Mouse (Mus musculus) gastrocnemius, adult 2 months (tissue): Measurements from ENCODE around the gene Etv6. TPM values are rescaled to one million over a fixed set of nuclear protein-coding genes. Genes with fewer than 3 reads are reported as not detected.

Source experiments
- DNase-seq: peaks from one replicate; pipeline ENCODE4 v3.0.0; 2022
- H3K27ac ChIP-seq: fragments of 200-600 bp; 2 replicates; pipeline ENCODE4 v1.8.1; 2022; ENCODE audit warnings: mild to moderate bottlenecking
- H3K4me3 ChIP-seq: fragments of 200-600 bp; 2 replicates; pipeline ENCODE4 v1.8.1; 2022; ENCODE audit warnings: mild to moderate bottlenecking, moderate library complexity
- CTCF ChIP-seq: fragments of 200-600 bp; IDR thresholded peaks from 2 replicates; pipeline ENCODE4 v1.8.1; 2022; ENCODE audit warnings: antibody characterized with exemption, mild to moderate bottlenecking, moderate library complexity
- intact Hi-C: fragments of 180-260 bp; cut with DNase I; formaldehyde crosslinking; loops from one replicate; pipeline ENCODE4 v1.15.1; 2025
- total RNA-seq, 2 experiments: library from RNA; stranded (reverse); gene quantifications; 2 replicates each; pipeline ENCODE4 v1.2.3; 2021

Etv6 gene
- total RNA-seq, 2 experiments from 2014 or later, result 6.7 to 10.8 TPM

GRCm38 (mm10) chr6:134142700-134143099 lies 107.2 kb downstream of the Etv6 start:
- Histone ChIP-seq H3K4me3 (no peak overlapping the region), H3K27ac (peak overlapping the region; percentile 0; the same call in 1 of the 2 replicates)
- intact Hi-C loops, result no loop called here
- TF ChIP-seq CTCF, result no peak
- DNase-seq, result no peak

- no peak overlapping the region for H3K4me3 ChIP-seq
- no peak for TF ChIP-seq CTCF
- intact Hi-C loops, result no loop called here
- peak overlapping the region; percentile 73 for H3K27ac ChIP-seq
- DNase-seq, result no peak
Observed at GRCm38 (mm10) chr6:134143649-134144097, 108.2 kb downstream of the Etv6 start.

GRCm38 (mm10) chr6:134144231-134145130 lies 109.0 kb downstream of the Etv6 start:
- intact Hi-C loops, result no loop called here
- TF ChIP-seq CTCF, result no peak
- Histone ChIP-seq H3K27ac (peak overlapping the region; percentile 73), H3K4me3 (no peak overlapping the region)
- no peak for DNase-seq

GRCm38 (mm10) chr6:134147596-134148442 lies 112.3 kb downstream of the Etv6 start:
- Histone ChIP-seq H3K4me3 (no peak overlapping the region), H3K27ac (no peak overlapping the region)
- intact Hi-C loops, result no loop called here
- DNase-seq, result no peak
- TF ChIP-seq CTCF, result no peak

- no peak for DNase-seq
- no peak for TF ChIP-seq CTCF
- Histone ChIP-seq H3K27ac (no peak overlapping the region; the same call in 1 of the 2 replicates), H3K4me3 (no peak overlapping the region)
- intact Hi-C loops, result no loop called here
Observed at GRCm38 (mm10) chr6:134148443-134148942, 113.0 kb downstream of the Etv6 start.

DNA sequence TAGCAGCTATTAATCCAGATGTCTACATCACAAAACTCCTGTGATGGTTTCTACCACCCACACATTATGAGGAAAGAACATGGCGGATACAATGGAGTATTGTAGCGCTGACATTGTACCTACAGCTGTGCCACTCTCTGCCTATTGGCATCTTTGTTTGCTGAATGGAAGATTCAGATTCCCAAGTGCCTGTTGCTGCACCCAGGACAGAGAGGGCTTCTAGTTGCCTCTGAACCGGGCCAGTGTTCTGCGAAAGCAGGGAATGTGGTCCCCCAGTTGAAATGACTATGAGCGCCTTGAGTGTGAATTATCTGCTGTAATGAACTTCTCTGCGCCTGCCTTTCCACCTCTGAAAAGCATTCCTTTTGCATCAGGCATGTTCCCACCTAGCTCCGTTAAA lies 114.1 kb downstream of the Etv6 start:
- TF ChIP-seq CTCF, result no peak
- Histone ChIP-seq H3K4me3 (no peak overlapping the region), H3K27ac (no peak overlapping the region)
- no peak for DNase-seq
- intact Hi-C loops, result loop anchor here (5.0 to 10.0 kb wide), 2 partner anchors 112 to 185 kb away; partner anchors contain the start of gene Etv6

GRCm38 (mm10) chr6:134151022-134151680 lies 115.7 kb downstream of the Etv6 start:
- DNase-seq, result peak; percentile 54

DNA sequence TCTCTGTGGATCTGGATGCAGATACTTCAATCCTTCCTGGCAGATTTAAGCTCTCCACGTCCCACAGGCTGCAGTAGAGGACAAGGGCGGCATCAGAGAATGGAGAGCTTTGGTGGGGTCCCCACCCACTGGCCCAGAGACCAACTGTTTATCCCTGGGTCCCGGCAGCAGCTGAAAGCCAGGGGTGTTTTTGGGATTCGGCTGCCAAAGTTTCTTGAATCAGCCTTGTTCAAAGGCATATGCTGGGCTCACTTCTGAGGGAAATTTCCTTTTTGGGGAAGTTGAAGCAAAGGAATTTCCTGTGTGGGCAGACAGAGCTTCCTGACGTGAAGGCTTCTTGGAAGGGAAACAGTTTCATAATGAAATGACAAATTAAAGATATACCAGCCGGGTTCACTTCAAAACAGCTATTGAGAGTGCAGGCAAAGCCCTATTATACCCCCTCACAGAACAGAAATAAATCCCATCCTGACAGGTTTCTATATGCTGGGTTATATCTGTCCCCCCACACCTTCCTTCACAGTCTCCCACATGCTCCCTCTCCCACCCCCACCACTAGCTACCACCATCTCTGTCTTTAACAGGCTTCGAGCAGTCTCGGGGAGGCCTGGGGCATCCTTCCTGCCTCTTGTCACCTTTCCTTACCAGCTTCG lies 116.5 kb downstream of the Etv6 start:
- intact Hi-C loops, result loop anchor here (5.0 to 10.0 kb wide), 2 partner anchors 115 to 187 kb away; partner anchors contain the start of gene Etv6
- peak; percentile 51 for DNase-seq
- peak overlapping the region; percentile 55 for H3K4me3 ChIP-seq
- TF ChIP-seq CTCF, result 0 out of 2 replicates have a peak, but pooled peaks have one; percentile 9
- peak overlapping the region; percentile 76 for H3K27ac ChIP-seq

More at GRCm38 (mm10) chr6:134151022-134151680, 115.7 kb downstream of the Etv6 start:
- TF ChIP-seq CTCF, result no peak; the same call in 1 of the 2 replicates
- H3K4me3 ChIP-seq, result peak overlapping the region; percentile 55
- peak overlapping the region; percentile 76 for H3K27ac ChIP-seq
- intact Hi-C loops, result loop anchor here (5.0 to 10.0 kb wide), 2 partner anchors 114 to 186 kb away; partner anchors contain the start of gene Etv6

DNA sequence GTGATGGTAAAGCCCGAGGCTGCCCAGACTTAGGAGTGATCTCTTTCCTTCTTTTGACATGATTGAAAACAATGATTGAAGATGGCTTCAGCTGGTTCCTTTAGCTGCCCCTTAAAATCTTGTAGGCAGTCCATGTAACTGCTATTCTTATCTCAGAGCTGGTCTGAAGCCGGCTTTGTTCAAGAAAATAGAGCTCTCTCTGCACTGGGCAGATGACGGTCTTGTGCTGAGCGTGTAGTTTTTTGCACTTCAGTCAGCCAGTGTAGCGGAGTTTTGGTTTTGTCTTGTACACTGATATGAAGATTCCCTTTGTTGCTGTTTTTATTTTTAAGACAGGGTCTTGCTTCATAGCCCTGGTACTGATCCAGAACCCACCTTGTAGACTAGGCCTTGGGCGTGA lies 117.0 kb downstream of the Etv6 start:
- H3K27ac ChIP-seq, result peak overlapping the region; percentile 76
- intact Hi-C loops, result loop anchor here (5.0 to 10.0 kb wide), 2 partner anchors 115 to 188 kb away; partner anchors contain the start of gene Etv6
- no peak for TF ChIP-seq CTCF
- DNase-seq, result no peak
- H3K4me3 ChIP-seq, result no peak overlapping the region

DNA sequence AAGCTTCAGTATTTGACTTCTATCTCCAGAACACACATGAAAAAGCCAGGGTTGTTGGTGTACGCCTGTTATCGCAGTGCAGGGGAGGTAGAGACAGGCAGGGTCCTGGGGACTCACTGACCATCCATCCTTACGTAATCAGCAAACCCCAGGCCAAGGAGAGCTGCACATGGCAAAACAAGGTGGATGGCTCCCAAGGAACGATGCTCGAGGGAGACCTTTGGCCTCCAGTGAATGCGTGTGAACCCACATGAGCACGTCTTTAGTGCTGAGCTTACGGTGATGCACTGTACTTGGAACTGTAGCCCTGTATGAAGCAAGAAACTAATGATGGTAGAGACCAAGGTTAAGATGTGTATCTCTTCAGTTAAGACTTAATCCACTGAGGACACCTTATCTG lies 119.2 kb downstream of the Etv6 start:
- intact Hi-C loops, result loop anchor here (5.0 to 10.0 kb wide), 2 partner anchors 117 to 190 kb away; partner anchors contain the start of gene Etv6
- no peak for TF ChIP-seq CTCF
- no peak for DNase-seq
- Histone ChIP-seq H3K27ac (no peak overlapping the region), H3K4me3 (no peak overlapping the region)
